Mouse (Mus musculus) MEL (cell line): ENCODE measurements around the gene Fbxo2. TPM values are rescaled to one million over a fixed set of nuclear protein-coding genes. Genes with fewer than 3 reads are reported as not detected.

Source experiments
- DNase-seq: peaks from one replicate; pipeline ENCODE4 v3.0.0; 2011; ENCODE audit warnings: low read depth, low spot score
- H3K27ac ChIP-seq: 2 replicates; pipeline ENCODE4 v1.5.1; 2012; ENCODE audit warnings: low read depth, mild to moderate bottlenecking, control low read depth, low read length, moderate library complexity; ENCODE audit not compliant: control insufficient read depth
- H3K27me3 ChIP-seq, 2 experiments: fragments of 150-350 bp in 1 of 2; sonication (generic) in 1 of 2; 2 replicates each; pipeline ENCODE4 v1.6.1; 2012; ENCODE audit warnings: low read length in 2 of 2, mild to moderate bottlenecking in 2 of 2, improper control_type of control experiment in 1 of 2, moderate library complexity in 1 of 2; ENCODE audit not compliant: insufficient read depth in 2 of 2, control insufficient read depth in 1 of 2
- H3K36me3 ChIP-seq, 2 experiments: 2 replicates each; pipeline ENCODE4 v1.6.1; 2012 to 2014; ENCODE audit warnings: low read length in 2 of 2, improper control_type of control experiment in 1 of 2, inconsistent platforms in 1 of 2, mild to moderate bottlenecking in 1 of 2; ENCODE audit not compliant: insufficient read depth in 2 of 2, control insufficient read depth in 1 of 2
- H3K4me1 ChIP-seq, 2 experiments: fragments of 150-350 bp in 1 of 2; sonication (generic) in 1 of 2; 2 replicates each; pipeline ENCODE4 v1.6.1; 2012; ENCODE audit warnings: low read length in 2 of 2, improper control_type of control experiment in 1 of 2, mild to moderate bottlenecking in 1 of 2; ENCODE audit not compliant: insufficient read depth in 2 of 2, control insufficient read depth in 1 of 2
- H3K4me3 ChIP-seq, 2 experiments: fragments of 150-350 bp in 1 of 2; sonication (generic) in 1 of 2; 2 replicates each; pipeline ENCODE4 v1.5.1; 2012; ENCODE audit warnings: low read depth in 2 of 2, low read length in 2 of 2, mild to moderate bottlenecking in 2 of 2, moderate library complexity in 2 of 2, control low read depth in 1 of 2, improper control_type of control experiment in 1 of 2; ENCODE audit not compliant: control insufficient read depth in 1 of 2, insufficient read depth in 1 of 2
- H3K79me2 ChIP-seq: 2 replicates; pipeline ENCODE4 v1.6.1; 2012; ENCODE audit warnings: mild to moderate bottlenecking, low read length, moderate library complexity; ENCODE audit not compliant: control insufficient read depth, poor library complexity, insufficient read depth
- H3K9ac ChIP-seq: 2 replicates; pipeline ENCODE4 v1.6.1; 2012; ENCODE audit warnings: low read depth, mild to moderate bottlenecking, control low read depth, low read length, moderate library complexity; ENCODE audit not compliant: control insufficient read depth, poor library complexity, severe bottlenecking
- H3K9me3 ChIP-seq: fragments of 150-350 bp; sonication (generic); replicated peaks from 2 replicates; pipeline ENCODE4 v1.6.1; 2012; ENCODE audit warnings: mild to moderate bottlenecking, low read length, improper control_type of control experiment, moderate library complexity; ENCODE audit not compliant: insufficient read depth
- BHLHE40 ChIP-seq: IDR thresholded peaks from 2 replicates; pipeline ENCODE4 v1.6.1; 2012; ENCODE audit warnings: low read depth, mild to moderate bottlenecking, inconsistent platforms, low read length, improper control_type of control experiment, borderline replicate concordance
- CHD1 ChIP-seq: IDR thresholded peaks from 2 replicates; pipeline ENCODE4 v1.6.1; 2012; ENCODE audit warnings: low read depth, mild to moderate bottlenecking, inconsistent platforms, low read length, improper control_type of control experiment
- CHD2 ChIP-seq: IDR thresholded peaks from 2 replicates; pipeline ENCODE4 v1.6.1; 2011; ENCODE audit warnings: low read length, improper control_type of control experiment
- CTCF ChIP-seq, 3 experiments: IDR thresholded peaks in 2 of 3; conservative IDR thresholded peaks in 1 of 3; 2 replicates each; pipeline ENCODE4 v1.5.1; 2011 to 2012; ENCODE audit warnings: low read length in 3 of 3, low read depth in 2 of 3, mild to moderate bottlenecking in 2 of 3, improper control_type of control experiment in 1 of 3, inconsistent platforms in 1 of 3, mixed read lengths in 1 of 3, moderate library complexity in 1 of 3; ENCODE audit not compliant: control insufficient read depth in 1 of 3, insufficient read depth in 1 of 3, poor library complexity in 1 of 3, severe bottlenecking in 1 of 3
- E2F4 ChIP-seq: IDR thresholded peaks from 2 replicates; pipeline ENCODE4 v1.6.1; 2011; ENCODE audit warnings: low read depth, low read length, improper control_type of control experiment, borderline replicate concordance
- ELF1 ChIP-seq: IDR thresholded peaks from 2 replicates; pipeline ENCODE4 v1.6.1; 2014; ENCODE audit warnings: low read depth, mild to moderate bottlenecking, inconsistent platforms, low read length, improper control_type of control experiment, moderate library complexity
- EP300 ChIP-seq, 2 experiments: IDR thresholded peaks; 2 replicates each; pipeline ENCODE4 v1.6.1; 2011; ENCODE audit warnings: improper control_type of control experiment in 2 of 2, low read length in 2 of 2, low read depth in 1 of 2, mild to moderate bottlenecking in 1 of 2
- ETS1 ChIP-seq: IDR thresholded peaks from 2 replicates; pipeline ENCODE4 v1.6.1; 2012; ENCODE audit warnings: low read depth, mild to moderate bottlenecking, inconsistent platforms, low read length, improper control_type of control experiment, moderate library complexity
- GABPA ChIP-seq: IDR thresholded peaks from 2 replicates; pipeline ENCODE4 v1.6.1; 2012; ENCODE audit warnings: low read depth, mild to moderate bottlenecking, inconsistent platforms, low read length, improper control_type of control experiment, moderate library complexity
- GATA1 ChIP-seq: IDR thresholded peaks from 2 replicates; pipeline ENCODE4 v1.6.1; 2011; ENCODE audit warnings: low read depth, low read length, improper control_type of control experiment
- HCFC1 ChIP-seq: IDR thresholded peaks from 2 replicates; pipeline ENCODE4 v1.6.1; 2012; ENCODE audit warnings: low read depth, mild to moderate bottlenecking, inconsistent platforms, low read length, improper control_type of control experiment, moderate library complexity
- JUND ChIP-seq: IDR thresholded peaks from 2 replicates; pipeline ENCODE4 v1.6.1; 2011; ENCODE audit warnings: low read depth, mild to moderate bottlenecking, improper control_type of control experiment, low read length
- KAT2A ChIP-seq: conservative IDR thresholded peaks from 2 replicates; pipeline ENCODE4 v1.6.1; 2012; ENCODE audit warnings: low read depth, low read length, improper control_type of control experiment, inconsistent platforms
- MAFK ChIP-seq: IDR thresholded peaks from 2 replicates; pipeline ENCODE4 v1.6.1; 2011; ENCODE audit warnings: low read depth, mild to moderate bottlenecking, low read length, improper control_type of control experiment, borderline replicate concordance
- MAX ChIP-seq: IDR thresholded peaks from 2 replicates; pipeline ENCODE4 v1.6.1; 2011; ENCODE audit warnings: low read length, improper control_type of control experiment
- MAZ ChIP-seq: IDR thresholded peaks from 2 replicates; pipeline ENCODE4 v1.6.1; 2012; ENCODE audit warnings: low read depth, mild to moderate bottlenecking, inconsistent platforms, low read length, improper control_type of control experiment
- MXI1 ChIP-seq: IDR thresholded peaks from 2 replicates; pipeline ENCODE4 v1.6.1; 2011; ENCODE audit warnings: mild to moderate bottlenecking, low read depth, low read length, improper control_type of control experiment
- MYB ChIP-seq: IDR thresholded peaks from 2 replicates; pipeline ENCODE4 v1.6.1; 2011; ENCODE audit warnings: mild to moderate bottlenecking, low read depth, low read length, improper control_type of control experiment
- MYC ChIP-seq: IDR thresholded peaks from 2 replicates; pipeline ENCODE4 v1.6.1; 2011; ENCODE audit warnings: low read depth, mild to moderate bottlenecking, low read length, improper control_type of control experiment, moderate library complexity
- NELFE ChIP-seq: IDR thresholded peaks from 2 replicates; pipeline ENCODE4 v1.6.1; 2011; ENCODE audit warnings: low read depth, low read length, improper control_type of control experiment
- NRF1 ChIP-seq: IDR thresholded peaks from 2 replicates; pipeline ENCODE4 v1.6.1; 2014; ENCODE audit warnings: low read depth, mild to moderate bottlenecking, inconsistent platforms, low read length, improper control_type of control experiment, moderate library complexity; ENCODE audit not compliant: poor library complexity, insufficient read depth, severe bottlenecking
- POLR2A ChIP-seq, 2 experiments: IDR thresholded peaks; 2 replicates each; pipeline ENCODE4 v1.6.1; 2011 to 2012; ENCODE audit warnings: low read length in 2 of 2, mild to moderate bottlenecking in 2 of 2, control low read depth in 1 of 2, improper control_type of control experiment in 1 of 2, low read depth in 1 of 2, moderate library complexity in 1 of 2; ENCODE audit not compliant: control insufficient read depth in 1 of 2, insufficient read depth in 1 of 2, poor library complexity in 1 of 2
- POLR2AphosphoS2 ChIP-seq: IDR thresholded peaks from 2 replicates; pipeline ENCODE4 v1.6.1; 2011; ENCODE audit warnings: low read length, improper control_type of control experiment
- POLR2AphosphoS5 ChIP-seq: IDR thresholded peaks from 2 replicates; pipeline ENCODE4 v1.6.1; 2012; ENCODE audit warnings: low read depth, borderline replicate concordance, mild to moderate bottlenecking, inconsistent platforms, low read length, moderate library complexity, mixed read lengths
- RAD21 ChIP-seq: IDR thresholded peaks from 2 replicates; pipeline ENCODE4 v1.6.1; 2011; ENCODE audit warnings: mild to moderate bottlenecking, low read depth, low read length, improper control_type of control experiment
- RCOR1 ChIP-seq: IDR thresholded peaks from 2 replicates; pipeline ENCODE4 v1.6.1; 2012; ENCODE audit warnings: low read depth, mild to moderate bottlenecking, inconsistent platforms, low read length, improper control_type of control experiment
- SMC3 ChIP-seq: IDR thresholded peaks from 2 replicates; pipeline ENCODE4 v1.6.1; 2011; ENCODE audit warnings: low read depth, low read length, improper control_type of control experiment
- TCF12 ChIP-seq: IDR thresholded peaks from 2 replicates; pipeline ENCODE4 v1.6.1; 2014; ENCODE audit warnings: low read depth, mild to moderate bottlenecking, inconsistent platforms, low read length, improper control_type of control experiment, moderate library complexity
- UBTF ChIP-seq: IDR thresholded peaks from 2 replicates; pipeline ENCODE4 v1.6.1; 2012; ENCODE audit warnings: low read depth, mild to moderate bottlenecking, inconsistent platforms, low read length, improper control_type of control experiment, moderate library complexity, borderline replicate concordance; ENCODE audit not compliant: insufficient read depth
- USF1 ChIP-seq: IDR thresholded peaks from 2 replicates; pipeline ENCODE4 v1.6.1; 2014; ENCODE audit warnings: low read depth, mild to moderate bottlenecking, inconsistent platforms, low read length, improper control_type of control experiment, moderate library complexity
- USF2 ChIP-seq, 2 experiments: IDR thresholded peaks; 2 replicates each; pipeline ENCODE4 v1.6.1; 2011 to 2012; ENCODE audit warnings: improper control_type of control experiment in 2 of 2, low read length in 2 of 2, borderline replicate concordance in 1 of 2, inconsistent platforms in 1 of 2, low read depth in 1 of 2, mild to moderate bottlenecking in 1 of 2; ENCODE audit not compliant: insufficient read depth in 1 of 2
- ZC3H11A ChIP-seq: IDR thresholded peaks from 2 replicates; pipeline ENCODE4 v1.6.1; 2012; ENCODE audit warnings: low read depth, mild to moderate bottlenecking, inconsistent platforms, low read length, improper control_type of control experiment
- ZKSCAN1 ChIP-seq: IDR thresholded peaks from 2 replicates; pipeline ENCODE4 v1.6.1; 2012; ENCODE audit warnings: low read depth, mild to moderate bottlenecking, inconsistent platforms, low read length, improper control_type of control experiment, moderate library complexity
- ZMIZ1 ChIP-seq: IDR thresholded peaks from 2 replicates; pipeline ENCODE4 v1.6.1; 2012; ENCODE audit warnings: low read depth, mild to moderate bottlenecking, inconsistent platforms, low read length, improper control_type of control experiment, moderate library complexity
- ZNF384 ChIP-seq: IDR thresholded peaks from 2 replicates; pipeline ENCODE4 v1.6.1; 2012; ENCODE audit warnings: low read depth, mild to moderate bottlenecking, inconsistent platforms, low read length, improper control_type of control experiment
- polyA plus RNA-seq, 2 experiments: library from polyadenylated mRNA; stranded (reverse) in 1 of 2; unstranded in 1 of 2; fragments of >175 nt in 1 of 2; fragments of >200 nt in 1 of 2; gene quantifications; 2 replicates each; pipeline versions ENCODE4 v1.2.1 to v1.2.4; 2012; ENCODE audit warnings: low replicate concordance in 2 of 2, low read depth in 1 of 2; ENCODE audit not compliant: insufficient read length in 2 of 2, insufficient read depth in 1 of 2, missing spikeins in 1 of 2
- total RNA-seq: library from RNA; depleted of rRNA; stranded (reverse); fragments of 300-350 nt; gene quantifications from 2 replicates; pipeline ENCODE4 v1.2.3, GENCODE M21; 2012

Fbxo2 gene
- total and polyA plus RNA-seq, 3 experiments = 0.35 to 2.7 TPM; not detected in 1

DNA sequence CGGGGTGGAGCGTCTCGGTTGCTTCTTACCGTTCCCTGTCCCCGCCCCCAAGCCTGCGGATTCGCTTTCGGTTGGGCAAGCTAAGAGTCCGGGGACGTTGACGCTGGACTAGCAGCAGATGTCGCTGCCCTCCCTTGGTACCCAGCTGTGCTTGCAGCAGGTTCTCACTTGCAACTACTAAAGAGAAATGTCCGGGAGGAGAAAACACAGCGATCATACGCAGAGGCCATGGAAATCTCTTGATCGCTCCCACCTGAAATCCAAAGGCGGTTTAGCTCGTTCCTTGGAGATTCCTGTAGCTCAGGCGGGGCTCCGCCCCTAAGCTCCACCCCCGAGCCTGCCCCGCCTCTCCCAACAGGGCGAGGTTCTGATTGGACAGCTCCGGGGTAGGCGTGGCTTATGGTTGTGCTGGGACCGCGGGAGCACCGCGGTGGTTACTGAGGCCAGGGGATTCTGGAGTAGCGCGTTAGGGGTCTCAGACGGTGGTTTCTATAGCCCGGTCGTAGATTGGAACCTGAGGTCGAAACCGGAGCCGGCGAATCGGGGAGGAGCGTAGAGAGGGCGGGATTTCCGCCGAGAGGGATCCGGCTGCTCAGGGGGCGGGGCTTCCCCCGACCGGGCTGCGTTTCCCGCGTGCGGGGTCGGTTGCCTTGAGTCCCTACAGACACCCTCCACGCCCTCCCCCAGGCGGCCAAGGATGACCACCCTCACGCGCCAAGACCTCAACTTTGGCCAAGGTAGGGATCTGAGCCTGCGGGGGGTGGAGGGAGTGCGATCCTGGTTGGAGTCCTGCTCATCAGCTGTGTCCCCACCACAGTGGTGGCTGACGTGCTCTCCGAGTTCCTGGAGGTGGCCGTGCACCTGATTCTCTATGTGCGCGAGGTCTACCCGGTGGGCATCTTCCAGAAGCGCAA, 20.1 kb upstream of the Fbxo2 start:
- peak; percentile 97 for DNase-seq
- H3K27ac ChIP-seq = peak overlapping the region; percentile 84
- H3K79me2 ChIP-seq = no peaks in the 10 kb centered on the region; the same call in 1 of the 2 replicates
- H3K4me1 ChIP-seq = peaks cover 3 to 8% of the 10 kb centered on the region in 2 experiments; a peak in 3 of 4 replicates
- H3K9me3 ChIP-seq = no peaks in the 10 kb centered on the region
- peak overlapping the region; percentile 86 to 89 for H3K4me3 ChIP-seq
- peak overlapping the region; percentile 85 for H3K9ac ChIP-seq
- no peaks in the 10 kb centered on the region; a peak in 1 of 4 replicates for H3K27me3 ChIP-seq
- peaks cover 0 to 5% of the 10 kb centered on the region in 2 experiments; a peak in 1 of 4 replicates for H3K36me3 ChIP-seq
- no peak for TF ChIP-seq RCOR1
- TF ChIP-seq TCF12 = no peak
- TF ChIP-seq POLR2AphosphoS5 = no peak
- 0 out of 4 replicates have a peak, but pooled peaks of 1 of the 2 experiments have one; percentile 6 for TF ChIP-seq EP300 (IDR thresholded peaks at IDR 0.05; ENCODE audit: low read depth in 1 of 2, low read length in 2 of 2)
- TF ChIP-seq JUND = no peak
- no peak for TF ChIP-seq NRF1
- TF ChIP-seq ZKSCAN1 = no peak
- no peak for TF ChIP-seq ETS1
- no peak for TF ChIP-seq CHD1
- TF ChIP-seq GABPA = no peak
- no peak for TF ChIP-seq MAZ
- TF ChIP-seq UBTF = no peak
- no peak for TF ChIP-seq RAD21
- no peak for TF ChIP-seq USF2 (IDR thresholded peaks at IDR 0.05; ENCODE audit: borderline replicate concordance in 1 of 2, insufficient read depth in 1 of 2, low read depth in 1 of 2, low read length in 2 of 2)
- peak; percentile 58 for TF ChIP-seq MAX
- no peak for TF ChIP-seq E2F4
- TF ChIP-seq CTCF (IDR thresholded peaks at IDR 0.05 in 2 of 3, conservative IDR thresholded peaks at IDR 0.05 in 1 of 3; ENCODE audit: control insufficient read depth in 1 of 3, insufficient read depth in 1 of 3, low read depth in 2 of 3, low read length in 3 of 3, poor library complexity in 1 of 3, severe bottlenecking in 1 of 3) = peak; percentile 15 to 66 (median 59); a peak in 4 of 6 replicates
- TF ChIP-seq ZNF384 = no peak
- TF ChIP-seq ZMIZ1 = 0 out of 2 replicates have a peak, but pooled peaks have one; percentile 36
- no peak for TF ChIP-seq MYB
- TF ChIP-seq ELF1 = no peak
- peak; percentile 76; a peak in 2 of 4 replicates for TF ChIP-seq POLR2A (IDR thresholded peaks at IDR 0.05; ENCODE audit: control insufficient read depth in 1 of 2, insufficient read depth in 1 of 2, low read depth in 1 of 2, low read length in 2 of 2, poor library complexity in 1 of 2)
- TF ChIP-seq USF1 = no peak
- TF ChIP-seq POLR2AphosphoS2 = no peak
- no peak for TF ChIP-seq KAT2A
- TF ChIP-seq GATA1 = no peak
- no peak for TF ChIP-seq ZC3H11A
- TF ChIP-seq MXI1 = peak; percentile 52
- TF ChIP-seq SMC3 = peak; percentile 34
- peak; percentile 70 for TF ChIP-seq NELFE
- TF ChIP-seq MAFK = no peak
- TF ChIP-seq MYC = 0 out of 2 replicates have a peak, but pooled peaks have one; percentile 14
- no peak for TF ChIP-seq BHLHE40
- TF ChIP-seq HCFC1 = peak; percentile 21; the same call in 1 of the 2 replicates
- no peak for TF ChIP-seq CHD2
